Mouse (Mus musculus): ENCODE measurements at regions not wholly inside any gene's neighbourhood (a gene's known extent, or its start where the extent isn't known, plus 50 kb on each side); places are given as distances from the start of the nearest gene placed in this dataset.

DNA sequence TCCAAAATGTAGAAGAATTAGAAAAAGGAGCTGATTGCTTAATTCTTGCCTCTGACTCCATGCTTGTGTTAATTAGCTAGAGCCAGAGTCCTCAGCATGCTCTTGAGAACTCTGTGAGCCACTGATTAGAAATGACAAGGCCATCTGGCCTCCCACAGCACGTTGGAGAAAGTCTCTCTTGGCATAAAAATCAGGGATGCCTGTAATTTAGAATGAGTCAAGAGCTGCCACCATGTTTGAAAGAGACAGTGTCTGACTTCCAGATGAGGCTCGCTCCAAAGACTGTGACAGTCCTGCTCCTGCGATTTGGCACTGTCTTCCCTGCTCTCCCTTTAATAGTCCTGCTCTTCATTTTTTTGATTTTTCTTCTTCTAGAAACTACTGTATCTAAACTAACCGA, 374.6 kb downstream of the Ipo11 start:
- DNase-seq (ENCODE audit: low spot score in 2 of 2) = peak in 1 of 2 experiments; percentile 2

DNA sequence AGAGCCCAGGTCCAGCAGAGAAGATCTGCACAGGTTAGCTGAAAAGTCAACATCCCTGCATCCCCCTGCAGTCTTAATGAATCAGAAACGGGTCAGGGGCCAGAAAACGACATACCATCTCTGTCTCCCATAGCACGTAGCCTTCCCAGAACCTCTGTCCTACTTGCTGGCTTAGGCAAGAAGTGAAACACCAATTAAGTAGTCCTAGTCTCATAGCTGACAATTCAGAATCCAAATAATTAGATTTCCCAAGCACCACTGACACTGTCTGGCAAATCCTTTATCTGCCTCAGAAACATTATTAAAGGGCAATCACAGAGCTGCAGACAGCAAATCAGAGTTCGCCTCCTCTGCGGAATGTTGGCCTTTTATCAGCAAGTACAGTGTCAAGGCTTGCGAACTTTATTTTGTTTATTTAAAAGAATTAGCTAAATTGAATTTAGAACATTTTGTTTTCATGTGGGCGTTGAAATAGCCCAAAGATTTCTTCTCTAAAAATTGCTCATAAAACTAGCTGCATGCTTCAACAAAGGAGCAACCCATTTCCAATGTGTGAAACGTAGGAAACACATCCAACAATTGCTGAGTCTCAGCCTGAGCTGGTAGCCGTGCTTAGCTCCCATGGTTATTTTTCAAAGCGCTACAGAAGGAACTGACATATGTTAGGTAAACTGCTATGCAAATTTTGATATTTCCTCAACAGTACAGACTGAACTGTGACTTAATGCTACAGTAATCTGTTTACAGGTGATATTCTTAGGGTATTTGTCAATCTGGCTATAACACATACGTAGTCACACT, 411.2 kb downstream of the Ipo11 start:
- DNase-seq (ENCODE audit: low spot score in 2 of 2) = peak in 1 of 2 experiments; percentile 14

DNA sequence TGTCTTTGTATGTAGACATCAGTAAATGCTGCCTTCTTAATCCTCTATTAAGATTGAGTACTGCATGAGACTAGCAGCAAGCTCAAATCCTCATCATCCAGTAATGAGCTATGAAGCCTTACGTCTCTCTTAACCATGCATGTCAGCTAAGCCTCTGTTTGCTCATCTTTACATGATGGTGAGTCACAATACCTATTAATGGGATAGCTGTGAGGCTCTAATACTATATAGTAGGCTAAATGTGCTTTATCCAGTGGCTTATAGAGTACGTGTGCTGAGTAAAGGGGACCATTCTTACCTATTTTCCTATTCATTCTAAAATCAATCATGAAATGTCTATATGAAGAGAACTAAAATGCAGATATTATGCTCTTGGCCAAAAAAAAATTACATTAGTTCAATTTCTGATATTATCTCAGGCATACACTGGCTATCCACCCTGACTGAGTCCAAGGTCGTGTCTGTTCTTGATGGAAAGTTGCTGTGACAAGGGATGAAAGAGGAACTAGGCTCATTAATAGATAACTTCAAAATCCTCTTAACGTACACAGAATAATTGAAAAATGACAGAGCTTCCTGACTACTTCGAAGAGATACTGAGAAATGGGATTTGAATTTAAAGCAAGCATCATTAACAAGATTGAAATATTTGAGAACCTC, 422.1 kb downstream of the Ipo11 start:
- no peak for DNase-seq (ENCODE audit: low spot score in 2 of 2)

DNA sequence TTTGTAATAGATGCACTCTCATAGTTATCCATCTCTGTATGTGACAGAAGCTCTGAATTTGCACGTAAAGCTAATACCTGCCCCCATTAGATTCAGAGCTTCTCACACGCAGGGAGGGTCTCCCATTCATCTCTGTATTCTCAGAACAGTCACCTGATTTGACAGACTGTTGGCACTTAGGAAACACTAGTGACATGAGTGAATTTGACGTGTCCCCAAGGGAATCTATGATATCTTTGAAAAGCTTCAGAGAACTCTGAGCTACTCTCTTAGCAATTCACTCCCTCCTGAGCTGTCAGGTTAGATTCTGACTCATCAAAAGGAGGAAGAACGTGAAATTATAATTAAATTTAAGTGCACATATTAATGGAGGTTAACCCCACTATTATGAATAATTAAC, 423.1 kb downstream of the Ipo11 start:
- no peak for DNase-seq (ENCODE audit: low spot score in 2 of 2)

DNA sequence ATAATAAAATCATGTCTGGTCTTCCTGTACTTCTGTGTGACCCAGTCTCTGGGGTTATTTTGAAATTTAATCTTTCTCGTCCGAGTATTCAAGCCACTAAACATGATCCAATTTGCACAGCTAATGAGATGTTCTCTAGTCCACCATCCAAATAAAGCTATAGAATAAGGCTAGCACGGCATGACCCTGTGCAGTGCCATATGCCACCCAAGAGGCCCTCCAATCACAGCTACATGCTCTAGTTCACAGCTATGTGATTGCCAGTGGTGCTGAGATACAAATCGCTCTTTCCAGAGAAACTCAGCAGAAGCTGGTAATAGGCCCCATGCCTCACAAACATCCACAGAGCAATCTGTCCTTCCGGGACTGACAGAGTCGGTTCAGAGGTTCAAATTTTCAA, 426.3 kb downstream of the Ipo11 start:
- no peak for DNase-seq (ENCODE audit: low spot score in 2 of 2)

DNA sequence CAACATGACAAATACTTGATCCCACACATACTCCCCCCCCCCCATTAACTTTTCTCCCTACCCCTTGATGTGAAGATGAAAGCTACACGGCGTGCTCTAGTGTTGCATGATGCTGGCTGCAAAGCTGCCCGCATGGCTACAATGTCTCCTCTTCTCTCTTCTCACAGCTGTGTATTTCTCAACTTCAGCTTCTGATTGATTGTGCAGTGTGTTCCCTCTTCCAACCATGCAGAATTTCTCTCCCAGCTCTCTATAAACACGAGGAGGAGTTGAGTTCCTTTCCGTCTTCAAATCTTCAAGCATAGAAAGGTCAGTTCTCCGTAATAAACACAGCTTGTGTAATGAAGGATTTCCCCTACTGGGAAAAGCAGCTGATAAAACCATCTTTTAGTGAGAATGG, 435.5 kb downstream of the Ipo11 start:
- DNase-seq (ENCODE audit: low spot score in 2 of 2) = no peak

DNA sequence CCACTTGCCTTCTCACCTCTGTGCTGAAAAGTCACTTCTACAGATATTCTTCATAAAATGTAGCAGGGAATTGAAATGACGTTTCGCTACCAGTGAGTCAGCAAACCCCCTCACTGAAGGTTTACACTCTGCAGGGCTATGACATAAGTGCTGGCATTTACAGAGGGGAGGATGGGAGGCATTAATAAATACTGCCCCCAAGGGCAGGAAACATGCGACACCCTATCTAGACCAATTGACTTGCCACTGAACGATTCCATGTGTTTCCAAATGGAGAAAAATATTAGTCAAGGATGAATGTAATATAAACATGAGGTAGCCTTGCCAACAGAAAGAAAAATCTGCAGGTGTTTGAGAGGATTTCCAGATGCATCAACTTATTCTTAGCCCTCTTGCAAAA, 465.5 kb downstream of the Ipo11 start:
- DNase-seq (ENCODE audit: low spot score in 2 of 2) = no peak

DNA sequence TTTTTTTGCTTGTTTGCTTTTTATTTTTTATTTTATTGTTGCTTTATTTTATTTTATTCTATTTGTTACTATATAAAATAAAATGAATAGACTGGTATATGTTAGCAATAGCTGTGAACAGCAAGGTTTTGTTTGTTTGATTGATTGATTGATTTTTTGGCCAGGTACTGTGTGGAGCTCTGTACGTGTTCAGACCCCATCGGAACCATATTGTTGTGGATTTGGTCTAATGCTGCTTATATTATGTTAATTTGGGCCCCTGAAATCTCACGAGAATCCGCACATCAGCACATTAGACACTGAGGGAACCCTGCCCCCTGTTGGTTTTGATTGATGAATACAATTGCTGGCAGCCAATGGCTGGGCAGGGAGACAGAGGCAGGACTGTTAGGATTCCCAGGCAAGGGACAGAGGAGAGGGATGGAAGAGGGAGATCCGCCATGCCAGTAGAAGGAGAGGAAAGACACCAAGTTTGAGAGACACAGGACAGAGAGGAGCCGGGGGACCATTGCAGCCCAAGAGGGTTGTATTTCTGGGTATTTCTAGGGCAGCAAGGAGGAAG, 482.3 kb downstream of the Ipo11 start:
- no peak for DNase-seq (ENCODE audit: low spot score in 2 of 2)

DNA sequence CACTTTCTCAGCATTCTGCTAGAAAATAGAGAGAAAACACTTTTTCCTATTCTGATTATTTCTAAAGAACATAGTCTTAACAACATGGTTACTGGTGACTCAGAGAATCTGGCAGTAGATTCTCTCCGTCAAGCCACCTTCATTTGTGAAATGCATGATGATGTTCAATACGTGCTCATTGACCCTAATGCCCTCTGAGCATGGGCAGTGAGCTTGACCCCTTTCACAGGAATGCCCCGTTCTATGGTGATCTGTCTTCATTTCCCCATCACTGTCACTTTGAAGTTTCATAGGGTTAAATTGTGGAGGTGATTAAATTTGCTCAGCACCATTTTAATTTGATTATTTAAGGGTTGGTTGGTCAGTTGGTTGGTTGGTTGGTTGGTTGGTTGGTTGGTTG, 504.6 kb downstream of the Ipo11 start:
- DNase-seq (ENCODE audit: low spot score in 2 of 2) = no peak

DNA sequence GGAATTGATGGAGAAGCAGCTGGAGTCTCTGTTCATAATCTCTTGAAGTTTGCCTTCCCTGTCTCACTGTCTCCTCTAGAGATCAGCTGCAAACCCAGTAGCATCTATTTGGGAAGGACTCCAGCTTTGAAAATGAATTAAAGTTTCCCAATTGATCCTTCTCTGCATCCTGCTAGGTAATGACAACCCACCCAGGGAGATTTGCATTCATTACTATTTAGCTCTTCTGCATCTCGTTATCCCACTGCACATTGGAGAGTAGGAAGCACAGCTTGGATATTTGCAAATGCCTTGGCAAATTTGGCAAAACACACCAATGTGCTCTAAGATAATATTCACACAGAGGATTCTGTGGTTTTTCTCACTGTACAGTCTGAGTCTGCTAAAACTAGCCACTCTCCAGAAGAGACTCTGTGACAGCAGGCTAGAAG, 530.1 kb downstream of the Ipo11 start:
- peak; percentile 9 to 16 for DNase-seq (ENCODE audit: low spot score in 2 of 2)

DNA sequence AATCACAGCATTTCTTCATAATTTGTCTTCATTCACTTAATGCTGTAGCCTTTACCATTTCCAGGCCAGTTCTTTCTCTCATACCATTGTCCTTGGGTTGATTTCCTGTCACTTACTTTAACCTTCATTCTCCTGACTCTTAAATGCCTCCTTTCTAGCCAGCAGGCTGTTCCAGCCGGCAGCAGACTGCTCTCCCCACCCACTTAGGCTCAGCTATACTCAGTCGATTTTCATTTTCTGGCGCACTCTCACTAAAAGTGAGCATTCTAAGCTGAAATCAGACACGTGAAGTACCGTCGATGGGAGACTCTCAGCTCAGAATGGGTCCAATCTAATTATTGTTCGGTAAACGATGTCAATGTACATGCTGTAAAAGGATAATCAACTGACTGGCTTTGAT, 544.1 kb downstream of the Ipo11 start:
- DNase-seq (ENCODE audit: low spot score in 2 of 2) = no peak

DNA sequence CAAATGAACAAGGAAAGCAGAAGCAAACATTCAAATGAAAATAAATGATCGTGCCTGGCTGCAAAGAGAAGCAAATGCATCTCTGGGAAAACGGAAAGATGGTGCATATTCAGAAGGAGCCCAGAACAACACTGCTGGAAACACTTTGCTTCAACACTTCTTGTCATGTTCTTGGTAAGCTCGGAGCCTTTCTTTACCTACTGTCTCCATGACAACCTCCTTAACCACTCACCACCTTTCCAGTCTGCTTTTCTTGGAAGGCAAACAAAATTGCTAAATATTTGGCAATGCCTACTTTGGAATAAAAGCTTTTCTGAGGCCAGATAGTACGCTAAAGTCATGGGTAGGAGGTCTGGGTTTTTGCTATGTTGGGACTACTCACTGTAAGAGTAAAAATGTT, 548.1 kb downstream of the Ipo11 start:
- DNase-seq (ENCODE audit: low spot score in 2 of 2) = no peak

DNA sequence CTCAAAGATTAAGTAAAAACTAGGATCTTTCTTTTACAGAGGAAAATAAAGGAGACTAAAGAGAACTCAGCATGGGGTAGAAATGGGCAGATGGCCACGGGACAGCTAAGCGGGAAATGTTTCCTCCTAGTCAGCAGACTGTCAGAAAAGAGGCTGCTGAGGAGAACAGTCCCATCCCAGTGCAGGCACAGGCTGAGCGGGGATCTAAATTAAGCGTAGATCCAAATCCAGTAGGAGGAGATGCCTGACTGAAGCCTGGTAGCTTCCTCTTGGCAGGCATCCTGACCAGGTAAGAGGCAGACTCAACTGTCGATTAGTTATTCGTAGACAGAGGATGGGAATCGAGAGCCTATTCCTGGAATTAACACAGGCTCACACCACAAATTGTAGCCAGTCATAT, 569.2 kb downstream of the Ipo11 start:
- DNase-seq (ENCODE audit: low spot score in 2 of 2) = no peak

DNA sequence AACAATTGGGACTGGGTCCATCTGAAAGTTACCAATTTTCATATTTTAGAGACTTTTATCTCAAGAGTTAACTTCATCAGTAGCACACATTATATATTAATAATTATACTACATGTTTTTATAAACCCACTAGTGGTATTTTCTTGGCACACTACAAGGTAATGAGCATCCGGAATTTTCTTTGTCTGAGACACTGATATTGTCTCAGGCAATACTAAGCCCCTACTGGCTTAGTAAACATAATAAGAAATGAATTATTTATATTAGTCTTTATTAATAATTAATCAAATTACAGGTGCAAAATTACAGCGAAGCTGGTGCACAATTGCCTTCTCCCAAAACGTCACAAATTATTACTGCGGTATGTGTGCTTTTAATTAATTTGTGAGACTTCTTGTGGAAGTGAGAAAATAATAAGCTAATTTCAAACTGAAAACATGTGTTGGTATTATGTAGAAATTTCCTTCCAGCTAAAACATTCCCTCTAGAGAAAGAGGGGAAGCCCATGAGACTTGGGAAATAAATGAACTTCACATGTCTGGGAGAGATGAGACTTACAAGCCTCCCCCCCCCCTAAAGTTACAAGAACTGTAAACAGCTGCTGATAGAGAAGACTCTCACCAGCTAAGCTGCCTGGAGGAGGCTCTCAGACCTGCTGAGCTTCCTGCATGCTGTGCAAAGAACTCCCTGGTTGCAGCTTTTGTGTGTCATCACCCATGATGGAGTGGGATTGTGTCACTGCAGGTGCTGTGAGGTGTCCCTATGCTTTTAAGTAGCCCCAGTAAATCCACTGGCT, 583.9 kb downstream of the Ipo11 start:
- no peak for DNase-seq (ENCODE audit: low spot score in 2 of 2)

DNA sequence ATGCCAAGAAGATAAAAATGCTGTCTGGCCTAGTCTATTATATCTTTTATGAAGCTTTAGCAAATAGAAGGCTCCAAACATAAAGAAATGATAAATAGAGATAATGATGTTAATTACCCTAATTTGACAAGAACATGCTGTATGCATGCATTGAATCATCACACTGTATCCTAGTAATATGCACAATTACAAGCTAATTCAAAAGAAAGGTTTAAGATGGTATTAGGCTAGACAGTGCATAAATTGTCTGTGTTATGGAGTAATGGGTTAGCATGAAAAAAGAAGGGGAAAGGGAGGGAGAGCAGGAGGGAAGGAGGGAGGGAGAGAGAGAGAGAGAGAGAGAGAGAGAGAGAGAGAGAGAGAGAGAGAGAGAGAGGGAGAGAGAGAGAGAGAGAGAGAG, 604.7 kb downstream of the Ipo11 start:
- no peak for DNase-seq (ENCODE audit: low spot score in 2 of 2)

DNA sequence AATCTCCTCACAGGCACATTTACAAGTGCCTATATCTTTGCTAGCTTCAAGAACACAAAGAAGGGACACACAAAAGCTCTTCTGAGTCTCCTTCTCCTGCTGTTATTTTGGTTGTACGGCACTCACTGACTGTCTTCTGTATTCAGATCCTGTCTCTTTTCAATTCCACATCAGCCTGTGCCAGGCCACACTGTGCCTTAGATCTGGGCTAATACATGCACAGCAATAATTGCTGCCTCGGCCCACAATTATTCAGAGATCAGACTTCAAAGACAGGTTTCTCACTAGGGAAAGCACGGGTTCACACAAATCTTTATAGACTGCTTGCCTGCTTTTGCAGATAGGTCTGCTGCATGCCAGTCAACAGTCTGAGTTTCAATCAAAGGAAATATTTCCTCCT, 617.8 kb downstream of the Ipo11 start:
- no peak for DNase-seq (ENCODE audit: low spot score in 2 of 2)

DNA sequence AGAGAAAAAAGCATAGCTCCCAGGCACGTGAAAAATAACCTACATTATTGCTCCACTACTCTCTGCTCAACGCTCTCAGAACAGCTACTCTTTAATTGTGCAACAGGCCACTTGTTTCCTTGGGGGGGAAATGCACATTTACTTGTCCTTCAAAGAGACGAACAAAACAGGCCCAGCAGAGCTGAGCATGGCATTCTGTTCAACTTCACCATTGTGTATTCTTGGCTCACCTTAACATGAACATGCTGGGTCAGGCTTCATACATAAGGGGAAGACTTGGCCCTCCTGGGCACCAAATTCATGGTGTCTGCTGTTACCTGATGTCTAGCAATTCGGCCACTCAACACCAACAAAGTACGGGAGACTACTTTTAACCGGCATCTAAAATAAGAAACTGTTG, 618.3 kb downstream of the Ipo11 start:
- DNase-seq (ENCODE audit: low spot score in 2 of 2) = no peak

DNA sequence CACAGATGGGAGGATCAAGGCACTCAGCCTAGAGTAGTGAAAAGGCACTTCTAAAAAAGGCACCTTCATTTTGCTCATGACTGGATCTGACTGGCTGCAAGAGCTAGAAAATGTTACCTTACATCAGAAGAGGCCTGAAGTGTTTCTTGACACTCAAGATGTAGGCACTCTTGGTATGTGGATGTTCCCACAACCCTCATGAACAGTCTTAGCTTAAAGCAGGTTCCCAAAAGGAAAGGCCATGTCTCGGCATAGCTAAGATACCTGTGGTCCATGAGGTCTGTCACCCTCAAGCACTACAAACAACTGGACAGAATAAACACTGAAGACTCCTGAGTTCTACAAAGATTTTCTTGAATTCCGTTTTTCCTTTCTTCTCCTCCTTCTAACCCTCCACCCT, 619.5 kb downstream of the Ipo11 start:
- no peak for DNase-seq (ENCODE audit: low spot score in 2 of 2)

DNA sequence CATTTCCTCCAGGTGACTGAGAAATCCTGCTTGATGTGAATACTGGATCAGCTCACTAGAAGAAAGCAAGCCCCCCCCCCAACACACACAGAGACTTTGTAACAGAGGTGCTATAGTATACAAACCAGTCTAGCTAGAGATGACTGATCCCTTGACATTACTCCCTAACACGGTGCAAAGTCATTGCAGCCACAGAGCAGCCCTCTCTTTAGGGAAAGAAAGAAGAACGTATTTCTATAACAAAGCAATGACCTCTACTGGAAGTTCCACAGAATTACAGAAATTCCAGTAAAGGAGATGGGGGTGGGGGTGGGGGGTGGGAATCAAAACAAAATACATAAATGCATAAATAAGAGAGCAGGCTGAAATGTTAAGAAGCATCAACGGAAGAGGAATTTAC, 655.6 kb downstream of the Ipo11 start:
- DNase-seq (ENCODE audit: low spot score in 2 of 2) = no peak

DNA sequence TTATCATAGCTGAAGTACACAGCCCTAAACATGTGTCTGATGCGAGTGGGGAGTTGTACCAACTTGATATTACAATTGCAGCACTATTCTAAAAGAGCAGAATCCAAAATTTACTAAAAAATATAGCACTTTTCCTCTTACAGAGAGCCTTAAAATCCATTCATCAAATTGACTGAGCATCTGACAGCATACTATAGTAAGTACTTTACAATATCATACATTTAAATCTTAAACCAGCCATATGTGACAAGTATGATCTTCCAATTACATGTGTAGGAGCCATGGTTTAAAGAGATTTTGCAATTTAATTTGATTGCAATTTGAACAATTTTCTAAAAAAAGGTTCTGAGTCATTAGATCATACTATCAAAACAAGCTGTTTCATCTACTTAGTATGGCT, 676.9 kb downstream of the Ipo11 start:
- no peak for DNase-seq (ENCODE audit: low spot score in 2 of 2)

All from left cerebral cortex, adult 9 months (tissue).